Mouse (Mus musculus) spleen, adult 2 months (tissue): ENCODE measurements at regions not wholly inside any gene's neighbourhood (a gene's known extent, or its start where the extent isn't known, plus 50 kb on each side); places are given as distances from the start of the nearest gene placed in this dataset.

ENCODE experiments used
- DNase-seq, 2 experiments: peaks; one replicate each; pipeline versions ENCODE4 v3.0.0 to v3.0.0-alpha.2; 2012 to 2021; ENCODE audit warnings: low spot score in 2 of 2, low read depth in 1 of 2
- H3K27ac ChIP-seq: fragments of 200-500 bp; 2 replicates; pipeline ENCODE4 v1.5.1; 2012; ENCODE audit warnings: low read length, inconsistent platforms; ENCODE audit not compliant: insufficient read depth
- H3K27me3 ChIP-seq: fragments of 200-500 bp; 2 replicates; pipeline ENCODE4 v1.6.1; 2012; ENCODE audit warnings: mild to moderate bottlenecking, moderate library complexity, low read length, inconsistent platforms; ENCODE audit not compliant: control insufficient read depth, insufficient read depth
- H3K36me3 ChIP-seq: fragments of 200-500 bp; 2 replicates; pipeline ENCODE4 v1.6.1; 2012; ENCODE audit warnings: mild to moderate bottlenecking, low read length, inconsistent platforms; ENCODE audit not compliant: control insufficient read depth, insufficient read depth
- H3K4me1 ChIP-seq: fragments of 200-500 bp; 2 replicates; pipeline ENCODE4 v1.6.1; 2011; ENCODE audit warnings: inconsistent platforms; ENCODE audit not compliant: control insufficient read depth, insufficient read depth, insufficient read length
- H3K4me3 ChIP-seq: fragments of 200-500 bp; 2 replicates; pipeline ENCODE4 v1.5.1; 2011; ENCODE audit warnings: mild to moderate bottlenecking, inconsistent platforms; ENCODE audit not compliant: insufficient read depth, insufficient read length; ENCODE audit errors: extremely low read depth
- CTCF ChIP-seq: fragments of 200-500 bp; IDR thresholded peaks from 2 replicates; pipeline ENCODE4 v1.5.1; 2011; ENCODE audit warnings: mild to moderate bottlenecking, inconsistent platforms; ENCODE audit not compliant: insufficient read depth, insufficient read length, insufficient replicate concordance; ENCODE audit errors: extremely low read depth
- POLR2A ChIP-seq: fragments of 200-500 bp; IDR thresholded peaks from 2 replicates; pipeline ENCODE4 v1.6.1; 2011; ENCODE audit warnings: low read depth, low read length, inconsistent platforms
- WGBS: fragments of 180-500 bp; shearing (Covaris S2); methylation state at CpG from one replicate; pipeline ENCODE4 v1.1.7; 2018; 5-methylcytosine and 5-hydroxymethylcytosine counted together

DNA sequence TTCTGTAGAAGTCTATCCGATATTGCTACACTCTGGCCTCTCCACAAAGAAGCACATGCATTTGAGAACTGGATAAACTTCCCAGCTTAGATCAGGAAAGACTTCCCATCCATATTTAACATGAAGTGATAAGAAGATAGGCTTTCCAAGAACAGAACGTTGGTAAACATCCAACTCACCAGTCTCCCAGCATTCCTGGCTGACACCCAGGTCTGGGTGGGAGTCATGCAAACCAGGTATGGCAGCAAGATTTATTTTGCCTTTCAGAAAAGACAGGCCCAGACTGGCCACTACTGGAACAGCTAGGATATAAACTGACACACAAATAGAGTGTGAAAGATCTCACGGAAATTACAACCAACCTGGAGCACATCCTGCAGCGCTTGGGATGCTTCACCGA lies 459.6 kb downstream of the Psat1 start:
- TF ChIP-seq POLR2A (no peak), CTCF (no peak)

DNA sequence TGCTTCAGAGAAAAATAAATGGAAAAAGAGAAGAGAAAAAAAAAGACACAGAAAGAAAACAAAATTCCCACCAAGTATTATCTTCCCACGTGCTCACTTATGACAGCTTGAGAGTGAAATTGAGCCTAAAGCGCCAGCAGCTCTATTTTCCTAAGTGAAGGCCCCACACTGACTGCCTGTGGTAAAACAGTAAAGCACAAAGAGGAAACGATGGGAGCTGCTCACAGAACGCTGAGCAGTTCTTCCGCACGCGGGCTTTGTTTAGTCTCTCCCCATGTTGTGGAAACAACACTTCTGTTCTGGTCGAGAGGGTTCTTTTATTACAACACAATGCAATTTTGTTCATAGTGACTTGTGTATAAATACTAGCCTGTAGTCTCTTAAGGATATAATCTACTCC lies 465.5 kb downstream of the Psat1 start:
- H3K27me3 ChIP-seq, result no peaks in the 10 kb centered on the region
- no peaks in the 10 kb centered on the region for H3K4me1 ChIP-seq
- H3K27ac ChIP-seq, result no peak overlapping the region
- H3K36me3 ChIP-seq, result no peaks in the 10 kb centered on the region
- WGBS, result 23% methylated on average over 8 of the region's 8 CpGs
- H3K4me3 ChIP-seq, result no peak overlapping the region; the same call in 1 of the 2 replicates
- DNase-seq, result no peak
- TF ChIP-seq POLR2A (no peak), CTCF (no peak)

More for the DNA sequence above, 459.6 kb downstream of the Psat1 start:
- DNase-seq, result no peak
- Histone ChIP-seq H3K4me3 (no peak overlapping the region), H3K27ac (no peak overlapping the region), H3K4me1 (no peaks in the 10 kb centered on the region), H3K27me3 (no peaks in the 10 kb centered on the region), H3K36me3 (no peaks in the 10 kb centered on the region)
- WGBS, result 93% methylated on average over 5 of the region's 5 CpGs

DNA sequence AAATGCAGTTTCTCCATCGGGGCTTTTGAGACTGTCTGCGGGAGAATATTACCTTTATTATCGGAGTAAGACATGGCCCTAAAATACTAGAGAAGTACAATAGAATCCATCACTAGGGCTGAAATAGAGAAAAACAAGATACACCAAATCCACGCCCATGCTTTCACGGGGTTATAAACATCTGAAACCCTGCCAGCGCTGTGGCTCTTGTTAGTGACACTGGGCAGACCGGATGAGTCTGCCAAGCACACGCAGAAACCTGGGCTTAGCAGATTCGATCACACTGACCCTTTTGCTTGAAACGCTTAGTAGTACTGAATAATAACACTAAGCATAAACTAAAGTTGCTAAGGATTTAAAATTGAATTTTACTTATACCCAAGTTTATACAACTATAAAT lies 477.6 kb downstream of the Psat1 start:
- DNase-seq, result no peak
- Histone ChIP-seq H3K27me3 (no peaks in the 10 kb centered on the region), H3K27ac (no peak overlapping the region), H3K36me3 (no peaks in the 10 kb centered on the region), H3K4me3 (no peak overlapping the region), H3K4me1 (no peaks in the 10 kb centered on the region)
- no peak for TF ChIP-seq POLR2A
- TF ChIP-seq CTCF, result no peak
- WGBS, result 92% methylated on average over 10 of the region's 10 CpGs

DNA sequence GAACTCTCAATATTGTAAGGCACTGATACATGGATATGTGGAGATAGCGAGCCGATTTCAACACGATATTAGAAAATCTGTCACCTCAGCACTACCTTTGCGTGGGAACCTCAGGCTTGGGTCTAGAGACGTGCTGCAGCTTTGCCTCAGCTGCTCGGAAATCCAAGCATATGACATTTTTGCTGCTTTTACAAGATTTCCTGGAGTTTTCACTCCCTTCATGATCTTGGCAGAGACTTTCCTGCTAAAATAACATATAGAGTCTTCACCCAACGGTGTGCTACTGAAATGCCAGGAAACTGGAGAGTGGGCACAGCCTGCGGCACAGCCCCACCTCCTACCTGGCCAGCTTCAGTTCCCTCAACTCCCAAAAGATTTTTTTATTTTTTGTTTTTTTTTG lies 480.4 kb downstream of the Psat1 start:
- 86% methylated on average over 8 of the region's 8 CpGs for WGBS
- TF ChIP-seq CTCF, result no peak
- H3K36me3 ChIP-seq, result no peaks in the 10 kb centered on the region
- H3K4me1 ChIP-seq, result no peaks in the 10 kb centered on the region
- H3K27me3 ChIP-seq, result no peaks in the 10 kb centered on the region
- no peak overlapping the region for H3K27ac ChIP-seq
- no peak overlapping the region for H3K4me3 ChIP-seq
- DNase-seq, result no peak

DNA sequence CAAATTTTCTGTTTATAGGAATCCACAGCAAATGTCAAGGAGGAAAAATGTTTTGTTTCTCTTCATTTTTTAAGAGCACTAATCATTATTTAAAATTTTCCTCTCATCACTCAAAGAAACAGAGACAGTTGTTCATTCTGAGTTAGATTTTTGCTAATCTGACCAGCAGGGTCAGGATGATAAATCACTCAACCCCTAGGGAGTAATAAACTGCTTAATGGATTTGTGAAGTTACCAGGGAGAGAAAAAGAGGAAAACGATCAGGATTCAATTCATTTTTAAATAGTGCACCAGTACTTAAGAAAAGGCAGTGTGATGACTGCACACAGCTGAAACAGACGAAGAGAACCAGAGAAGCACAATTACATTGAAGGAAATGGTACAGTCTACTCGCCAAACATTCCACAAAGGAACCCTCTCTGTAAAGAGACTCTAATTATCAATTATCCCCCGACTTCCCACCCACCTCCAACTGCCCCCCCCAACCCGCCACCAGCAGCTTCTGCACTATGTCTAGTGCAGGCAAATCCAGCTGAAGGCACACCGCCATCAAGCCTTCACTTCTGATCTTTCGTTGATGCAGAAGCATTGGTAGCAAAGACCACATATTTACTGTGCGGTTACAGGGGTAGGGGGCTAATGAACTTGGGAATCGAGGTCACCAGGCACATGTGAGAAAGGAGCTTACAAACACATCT lies 481.9 kb downstream of the Psat1 start:
- no peak for DNase-seq
- Histone ChIP-seq H3K4me1 (no peaks in the 10 kb centered on the region), H3K27ac (no peak overlapping the region), H3K36me3 (no peaks in the 10 kb centered on the region), H3K4me3 (no peak overlapping the region), H3K27me3 (no peaks in the 10 kb centered on the region)
- WGBS, result 81% methylated on average over 9 of the region's 9 CpGs
- no peak for TF ChIP-seq POLR2A
- no peak for TF ChIP-seq CTCF

DNA sequence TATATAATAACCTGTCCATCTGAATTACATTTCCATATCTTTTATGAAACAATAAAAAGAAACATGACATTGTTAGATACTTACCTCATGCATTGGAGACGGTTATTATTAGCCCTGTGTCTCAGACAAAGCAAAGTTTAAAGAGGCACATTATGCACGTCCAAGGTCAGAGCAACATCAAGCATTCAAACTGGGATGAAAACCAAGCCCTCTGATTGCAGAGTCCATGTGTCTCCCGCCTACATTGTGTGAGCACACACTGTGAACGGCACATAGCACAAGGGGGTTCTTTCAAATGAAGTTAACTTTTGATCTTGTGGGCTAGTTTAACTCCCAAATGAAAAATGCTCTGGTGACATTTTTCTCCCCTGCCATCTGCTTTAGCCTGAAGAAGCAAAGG lies 489.3 kb downstream of the Psat1 start:
- H3K4me3 ChIP-seq, result no peak overlapping the region
- H3K27me3 ChIP-seq, result no peaks in the 10 kb centered on the region
- TF ChIP-seq POLR2A (no peak), CTCF (no peak)
- H3K36me3 ChIP-seq, result no peaks in the 10 kb centered on the region
- 75% methylated on average over 4 of the region's 4 CpGs for WGBS
- no peak for DNase-seq
- H3K4me1 ChIP-seq, result no peaks in the 10 kb centered on the region
- H3K27ac ChIP-seq, result no peak overlapping the region

DNA sequence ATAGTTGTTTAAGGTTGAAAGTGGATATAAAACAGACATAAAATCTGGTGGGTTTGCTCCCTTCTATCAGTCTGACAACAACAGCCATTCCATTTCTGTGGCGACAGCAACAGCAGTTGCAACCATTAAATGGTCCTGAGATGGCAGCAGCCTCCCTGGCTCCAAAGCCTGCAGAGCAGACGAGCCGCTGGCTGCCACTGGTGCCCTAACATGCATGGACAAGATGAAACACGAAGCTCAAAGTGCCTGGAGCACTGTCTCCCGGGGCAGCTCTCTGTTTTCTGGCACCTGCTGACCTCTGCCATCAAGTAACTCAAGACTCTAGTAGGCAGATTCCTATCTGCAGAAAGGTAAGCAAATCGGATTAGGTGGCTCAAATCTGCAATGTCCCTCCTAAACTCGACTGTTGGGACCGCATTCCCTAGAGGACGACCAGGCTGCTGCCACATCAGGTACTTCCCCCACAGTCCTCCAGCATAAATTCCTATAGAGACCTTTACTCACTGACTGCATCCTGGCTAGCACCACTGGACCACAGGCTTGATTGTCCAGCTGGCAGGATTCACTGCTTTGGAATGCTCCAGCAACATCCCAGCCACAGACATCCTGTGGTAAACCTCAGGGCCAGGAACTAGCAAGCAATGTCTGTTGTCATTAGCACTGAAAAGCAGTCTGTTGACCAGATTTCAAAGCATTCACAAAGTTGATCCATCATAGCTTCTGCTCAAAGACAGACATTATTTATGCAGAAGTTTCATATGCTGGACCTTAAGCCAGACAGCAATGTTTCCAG lies 490.0 kb downstream of the Psat1 start:
- DNase-seq, result no peak
- no peaks in the 10 kb centered on the region for H3K4me1 ChIP-seq
- H3K4me3 ChIP-seq, result no peak overlapping the region
- no peaks in the 10 kb centered on the region for H3K36me3 ChIP-seq
- H3K27me3 ChIP-seq, result no peaks in the 10 kb centered on the region
- TF ChIP-seq CTCF, result no peak
- TF ChIP-seq POLR2A, result no peak
- H3K27ac ChIP-seq, result no peak overlapping the region
- 62% methylated on average over 9 of the region's 9 CpGs for WGBS
